Mouse (Mus musculus): ENCODE data around the gene Slc35d1.

GRCm38 (mm10) chr4:103123606-103124005 lies 91.4 kb downstream of the Slc35d1 start:
- no peak for TF ChIP-seq TAL1 (IDR thresholded peaks at IDR 0.05; ENCODE audit: low read length)
- TF ChIP-seq GATA1 (IDR thresholded peaks at IDR 0.05; ENCODE audit: low read length), result no peak

Measured in erythroblast, embryonic 14.5 days (primary cell).